Mouse (Mus musculus) right cerebral cortex, postnatal 36 days (tissue): ENCODE measurements around the gene Bahcc1.
A peak's percentile ranks its signal among the peaks of the same experiment; 100 is the strongest.

Source experiments
- DNase-seq, 2 experiments: peaks; one replicate each; pipeline ENCODE4 v3.0.0; 2022; ENCODE audit warnings: low spot score in 2 of 2, mixed read lengths in 1 of 2

Bahcc1 gene

GRCm38 (mm10) chr11:120296305-120297144 is 63.8 kb downstream of the Bahcc1 start:
- no peak for DNase-seq

- DNase-seq = no peak
Observed at GRCm38 (mm10) chr11:120297767-120298166, 65.0 kb downstream of the Bahcc1 start.

GRCm38 (mm10) chr11:120298441-120299141 is 65.8 kb downstream of the Bahcc1 start:
- DNase-seq = no peak

GRCm38 (mm10) chr11:120299484-120299883 is 66.7 kb downstream of the Bahcc1 start:
- no peak for DNase-seq

- no peak for DNase-seq
Observed at GRCm38 (mm10) chr11:120303119-120303518, 70.4 kb downstream of the Bahcc1 start.

GRCm38 (mm10) chr11:120303559-120304349 is 71.0 kb downstream of the Bahcc1 start:
- DNase-seq = no peak

- DNase-seq = no peak
Observed at GRCm38 (mm10) chr11:120304350-120304694, 71.6 kb downstream of the Bahcc1 start.

- DNase-seq = peak; percentile 78
Observed at GRCm38 (mm10) chr11:120304886-120305534, 72.3 kb downstream of the Bahcc1 start.

GRCm38 (mm10) chr11:120305535-120306365 is 73.0 kb downstream of the Bahcc1 start:
- no peak for DNase-seq

- no peak for DNase-seq
Observed at GRCm38 (mm10) chr11:120306366-120307131, 73.8 kb downstream of the Bahcc1 start.

GRCm38 (mm10) chr11:120307132-120307413 is 74.3 kb downstream of the Bahcc1 start:
- DNase-seq = no peak

- peak; percentile 88 to 93 for DNase-seq
Observed at GRCm38 (mm10) chr11:120307566-120308430, 75.1 kb downstream of the Bahcc1 start.

- DNase-seq = peak; percentile 0
Observed at GRCm38 (mm10) chr11:120308441-120309320, 75.9 kb downstream of the Bahcc1 start.

GRCm38 (mm10) chr11:120310813-120311312 is 78.1 kb downstream of the Bahcc1 start:
- DNase-seq = peak; percentile 93 to 94

GRCm38 (mm10) chr11:120311561-120311960 is 78.8 kb downstream of the Bahcc1 start:
- no peak for DNase-seq

- DNase-seq = no peak
Observed at GRCm38 (mm10) chr11:120312069-120312468, 79.3 kb downstream of the Bahcc1 start.

- DNase-seq = no peak
Observed at GRCm38 (mm10) chr11:120313906-120314685, 81.3 kb downstream of the Bahcc1 start.
